Mouse (Mus musculus) CD4-positive, CD25-positive, alpha-beta regulatory T cell, adult 2 months (primary cell): ENCODE measurements at regions not wholly inside any gene's neighbourhood (a gene's known extent, or its start where the extent isn't known, plus 50 kb on each side); places are given as distances from the start of the nearest gene placed in this dataset.

Experiments
- DNase-seq: peaks from one replicate; pipeline ENCODE4 v3.0.0-alpha.2; 2012; ENCODE audit warnings: low read depth, low spot score

DNA sequence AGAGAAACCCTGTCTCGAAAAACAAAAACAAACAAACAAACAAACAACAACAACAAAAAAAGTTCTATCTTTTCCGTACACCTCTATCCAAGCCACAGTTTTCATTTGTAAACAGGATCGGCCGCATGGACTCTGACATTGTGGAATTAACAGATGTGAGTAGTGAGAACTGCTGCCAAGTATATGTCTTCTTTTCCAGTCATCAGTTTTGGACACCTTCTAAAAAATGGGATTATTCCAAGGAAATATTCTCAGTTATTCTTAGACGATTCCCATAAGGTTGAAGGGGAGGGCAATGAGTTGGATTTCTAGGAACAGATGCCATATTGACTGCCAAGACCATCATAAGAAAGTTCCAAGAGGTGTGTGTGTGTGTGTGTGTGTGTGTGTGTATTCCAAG, 891.2 kb upstream of the Lrrc6 start:
- no peak for DNase-seq

- DNase-seq: no peak
Measured at GRCm38 (mm10) chr15:67388514-67388913, 887.8 kb upstream of the Lrrc6 start.

GRCm38 (mm10) chr15:67386896-67387295, 886.2 kb upstream of the Lrrc6 start:
- no peak for DNase-seq

DNA sequence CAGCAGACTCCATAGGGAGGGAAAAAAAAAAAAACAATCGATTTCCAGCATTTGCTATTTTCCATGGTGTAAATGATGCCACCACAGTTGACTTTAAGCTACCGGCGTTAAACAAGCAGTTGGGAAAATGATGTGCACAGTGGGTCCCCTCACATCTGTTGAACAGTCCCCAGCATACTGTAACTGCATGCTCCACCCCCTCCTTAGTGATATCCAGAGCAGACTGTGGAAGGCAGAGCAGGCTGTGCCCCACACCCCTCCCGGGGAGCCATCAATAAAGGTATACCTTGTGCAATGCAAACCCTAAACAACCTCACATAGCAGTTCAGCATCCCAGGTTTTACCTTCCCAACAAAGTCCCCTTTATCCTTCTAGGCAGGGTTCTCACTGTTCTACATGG, 872.9 kb upstream of the Lrrc6 start:
- no peak for DNase-seq

GRCm38 (mm10) chr15:67373030-67373429, 872.3 kb upstream of the Lrrc6 start:
- DNase-seq: no peak

DNA sequence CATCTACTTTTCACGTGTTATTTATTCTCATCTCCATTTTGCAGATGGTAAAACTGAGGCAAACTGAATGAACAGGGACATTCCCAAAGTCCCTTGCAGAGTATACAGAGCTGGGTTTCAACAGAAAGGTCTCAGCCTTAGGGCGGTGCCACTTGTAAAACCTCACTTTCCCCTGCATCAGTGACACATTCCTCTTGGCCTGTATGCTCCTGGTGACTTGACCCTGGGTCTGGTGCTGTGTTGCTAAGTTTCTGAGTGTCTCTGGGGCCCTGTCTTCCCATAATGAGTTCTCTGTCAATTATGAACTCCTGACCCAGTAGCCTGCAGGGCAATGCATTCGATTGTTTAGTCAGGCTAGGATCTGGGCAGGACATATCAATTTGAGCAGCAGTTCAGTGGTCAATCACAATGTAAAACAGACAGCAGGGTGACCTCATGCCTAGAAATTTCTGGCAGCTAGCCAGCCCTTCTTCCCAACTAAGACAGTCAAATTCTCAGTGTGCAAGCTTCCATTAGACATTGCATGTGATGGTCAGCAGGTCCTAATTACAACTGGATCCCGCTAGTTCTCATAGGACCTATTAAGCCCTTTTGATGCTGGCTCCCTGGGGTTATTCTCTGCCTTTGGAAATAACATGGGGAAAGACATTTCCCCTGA, 863.5 kb upstream of the Lrrc6 start:
- no peak for DNase-seq

- DNase-seq: peak; percentile 27
Measured at GRCm38 (mm10) chr15:67361012-67361571, 860.4 kb upstream of the Lrrc6 start.

DNA sequence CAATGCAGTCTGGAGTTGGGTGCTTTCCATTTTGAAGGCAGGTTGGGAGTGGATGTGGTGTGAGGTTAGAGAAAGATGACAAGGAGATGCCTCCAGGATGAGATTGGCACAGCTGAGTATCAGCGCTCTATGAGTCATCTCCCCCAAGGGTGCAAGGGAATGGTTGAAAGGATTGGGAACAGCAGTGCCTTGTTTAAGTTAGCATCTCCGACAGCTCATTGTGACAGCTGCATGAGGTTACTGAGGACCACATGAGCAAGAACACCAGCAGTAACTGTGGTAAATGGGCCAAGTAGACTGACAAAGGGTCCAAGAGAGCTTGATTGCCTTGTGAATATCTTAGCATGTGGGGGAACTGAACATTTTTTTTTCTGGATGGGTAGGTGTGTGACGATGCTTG, 857.2 kb upstream of the Lrrc6 start:
- DNase-seq: no peak

GRCm38 (mm10) chr15:67355334-67355733, 854.6 kb upstream of the Lrrc6 start:
- no peak for DNase-seq

GRCm38 (mm10) chr15:67354598-67355159, 854.0 kb upstream of the Lrrc6 start:
- no peak for DNase-seq

DNA sequence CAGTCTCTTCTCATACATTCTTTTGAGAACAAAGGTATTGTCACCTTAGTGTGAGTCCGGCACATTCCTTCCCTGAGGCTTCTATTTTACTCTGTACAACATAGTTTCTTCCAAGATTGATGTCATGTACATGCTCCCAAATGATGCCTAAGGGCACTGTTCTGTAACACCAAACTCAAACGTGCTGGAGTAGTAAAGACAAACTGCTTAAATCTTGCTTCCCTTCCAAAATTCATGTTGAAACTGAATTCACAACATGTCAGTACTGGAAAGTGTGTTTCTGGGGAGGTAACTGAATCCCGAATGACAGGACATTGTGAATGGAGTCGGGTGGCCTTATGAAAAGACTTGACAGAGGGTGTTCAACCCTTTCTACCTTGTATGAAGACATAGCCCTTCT, 848.8 kb upstream of the Lrrc6 start:
- DNase-seq: no peak

- DNase-seq: peak; percentile 38
Measured at GRCm38 (mm10) chr15:67345179-67346148, 844.8 kb upstream of the Lrrc6 start.

DNA sequence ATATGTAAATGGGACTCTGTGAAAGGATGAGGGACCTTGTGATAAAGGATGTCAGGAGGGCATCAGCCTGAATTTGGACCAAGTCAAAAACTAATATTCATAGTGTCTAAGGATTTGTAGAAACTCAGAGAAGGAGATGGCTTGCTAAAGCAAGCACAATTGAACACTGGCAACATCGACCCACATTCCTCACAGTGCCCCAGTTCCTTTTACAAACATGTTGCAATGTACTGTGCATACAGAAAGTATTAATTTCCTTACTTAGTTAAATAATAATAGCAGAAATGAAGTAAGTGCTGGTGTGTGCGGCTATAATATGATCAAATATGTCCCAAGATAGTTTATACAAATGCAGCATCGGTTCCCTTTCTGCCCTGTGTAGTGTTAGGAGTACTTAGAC, 841.3 kb upstream of the Lrrc6 start:
- DNase-seq: no peak

GRCm38 (mm10) chr15:67337040-67337395, 836.3 kb upstream of the Lrrc6 start:
- no peak for DNase-seq

GRCm38 (mm10) chr15:67336294-67337039, 835.8 kb upstream of the Lrrc6 start:
- DNase-seq: peak; percentile 24

GRCm38 (mm10) chr15:67332521-67332920, 831.8 kb upstream of the Lrrc6 start:
- no peak for DNase-seq

DNA sequence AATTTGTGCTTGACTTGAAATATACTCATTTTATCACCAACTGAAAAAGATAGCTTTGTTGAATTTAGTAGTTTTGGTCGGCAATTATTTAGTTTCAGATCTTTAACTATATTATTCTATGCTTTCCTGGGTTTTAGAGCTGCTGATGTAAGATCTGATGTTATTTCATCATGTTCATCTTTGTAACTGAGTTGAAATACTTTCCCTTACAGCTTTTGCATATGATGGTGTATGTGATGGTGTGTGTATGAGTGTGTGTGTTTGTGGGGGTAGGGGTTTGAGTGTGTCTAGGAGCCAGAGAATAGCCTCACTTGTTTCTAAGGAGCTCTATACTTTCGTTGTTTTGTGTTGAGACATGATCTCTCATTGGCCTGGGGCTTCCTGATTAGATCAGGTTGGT, 819.6 kb upstream of the Lrrc6 start:
- no peak for DNase-seq

- DNase-seq: no peak
Measured at GRCm38 (mm10) chr15:67315202-67315601, 814.5 kb upstream of the Lrrc6 start.

GRCm38 (mm10) chr15:67313648-67314047, 812.9 kb upstream of the Lrrc6 start:
- DNase-seq: no peak

DNA sequence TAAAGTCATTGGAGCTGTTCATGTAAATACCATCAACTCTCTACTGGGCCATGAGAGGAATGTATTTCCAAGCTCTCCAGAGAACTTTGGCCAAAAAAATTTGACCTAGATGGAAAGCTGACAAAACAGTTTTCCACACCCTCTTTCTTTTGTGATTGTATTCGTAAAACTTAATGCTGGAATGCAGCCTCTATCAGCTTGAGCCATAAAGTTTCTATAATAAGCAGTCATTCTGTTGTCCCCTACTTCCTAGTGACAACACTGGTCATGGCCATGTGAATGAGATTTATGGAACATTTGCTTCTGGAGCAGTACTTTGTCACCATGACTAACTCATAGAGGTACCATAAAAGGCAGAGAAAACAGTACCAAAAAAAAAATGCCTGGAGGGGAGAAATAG, 805.0 kb upstream of the Lrrc6 start:
- no peak for DNase-seq

GRCm38 (mm10) chr15:67303804-67304203, 803.1 kb upstream of the Lrrc6 start:
- no peak for DNase-seq
